Mouse (Mus musculus): ENCODE data around the gene N4bp2. TPM values are rescaled to one million over a fixed set of nuclear protein-coding genes. Genes with fewer than 3 reads are reported as not detected.

Gene N4bp2
- polyA plus RNA-seq, 2 experiments: 6.5 to 12.2 TPM

DNA sequence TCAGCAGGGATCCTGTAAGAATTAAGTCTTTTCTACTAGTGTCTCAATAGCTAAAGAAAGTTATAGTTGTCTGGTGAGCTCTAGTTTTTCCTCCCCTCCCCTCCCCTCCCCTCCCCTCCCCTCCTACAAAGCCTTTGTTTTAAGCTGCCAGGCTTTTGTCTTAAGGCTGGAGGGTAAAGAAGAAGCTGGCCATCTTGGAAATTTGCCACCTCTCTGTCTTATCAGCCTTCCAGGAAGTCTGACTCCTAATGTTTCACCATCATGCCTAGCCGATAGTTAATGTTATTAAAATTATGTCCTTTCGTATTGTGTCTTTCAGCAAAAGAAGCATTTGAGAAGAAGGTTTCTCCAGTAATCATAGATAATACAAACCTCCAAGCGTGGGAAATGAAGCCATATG, 30.9 kb downstream of the N4bp2 start:
- no peak for ATAC-seq (ENCODE audit: insufficient read depth)
- Histone ChIP-seq H3K4me2 (ENCODE audit: low read depth) (no peak overlapping the region), H3K4me3 (ENCODE audit: insufficient read depth in 1 of 2, low read depth in 2 of 2, low read length in 2 of 2) (no peak overlapping the region), H3K27me3 (ENCODE audit: control insufficient read depth, insufficient read depth, low read length) (no peaks in the 10 kb centered on the region), H3K9me3 (ENCODE audit: control insufficient read depth, low read length) (no peaks in the 10 kb centered on the region), H3K4me1 (replicated peaks; ENCODE audit: control insufficient read depth in 2 of 2, insufficient read depth in 2 of 2, low read length in 1 of 2) (peaks cover 11 to 14% of the 10 kb centered on the region in 2 experiments), H3K9ac (replicated peaks) (no peak overlapping the region), H3K27ac (no peak overlapping the region), H3K36me3 (replicated peaks; ENCODE audit: control insufficient read depth, insufficient read depth, low read depth) (peaks cover 26% of the 10 kb centered on the region)
- WGBS (ENCODE audit: insufficient replicate concordance): 71% methylated on average over 3 of the region's 3 CpGs
- DNase-seq (ENCODE audit: low read depth in 3 of 3, low spot score in 3 of 3): no peak
- TF ChIP-seq CTCF (IDR thresholded peaks at IDR 0.05; ENCODE audit: low read depth) (no peak), EP300 (IDR thresholded peaks at IDR 0.05; ENCODE audit: low read depth) (no peak)

DNA sequence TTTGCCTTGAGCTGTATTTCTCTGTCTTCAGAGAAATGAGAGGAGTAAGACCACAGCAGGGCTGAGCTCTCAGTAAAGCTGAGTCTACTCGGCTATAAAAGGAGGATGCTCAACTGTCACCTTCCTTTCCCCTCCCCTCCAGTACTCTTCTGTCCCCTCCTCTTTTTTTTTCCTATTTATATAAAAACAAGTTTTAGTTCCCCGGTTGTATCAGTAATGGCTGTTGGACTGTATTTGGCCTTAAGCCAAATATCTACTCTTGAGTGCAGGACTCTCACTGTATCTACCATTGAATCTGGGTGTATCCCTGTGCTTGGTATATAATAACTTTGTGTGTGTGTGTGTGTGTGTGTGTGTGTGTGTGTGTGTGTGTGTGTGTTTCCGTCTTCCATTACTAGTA, 31.4 kb downstream of the N4bp2 start:
- H3K36me3 ChIP-seq (replicated peaks; ENCODE audit: control insufficient read depth, insufficient read depth, low read depth): peaks cover 26% of the 10 kb centered on the region
- WGBS (ENCODE audit: insufficient replicate concordance): 52% methylated on average over 3 of the region's 3 CpGs
- H3K4me3 ChIP-seq (ENCODE audit: insufficient read depth in 1 of 2, low read depth in 2 of 2, low read length in 2 of 2): no peak overlapping the region
- DNase-seq (ENCODE audit: low read depth in 3 of 3, low spot score in 3 of 3): peak in 1 of 3 experiments; percentile 20
- H3K4me1 ChIP-seq (replicated peaks; ENCODE audit: control insufficient read depth in 2 of 2, insufficient read depth in 2 of 2, low read length in 1 of 2): peaks cover 11 to 14% of the 10 kb centered on the region in 2 experiments
- H3K27me3 ChIP-seq (ENCODE audit: control insufficient read depth, insufficient read depth, low read length): no peaks in the 10 kb centered on the region
- ATAC-seq (ENCODE audit: insufficient read depth): peak; percentile 48; the same call in 1 of the 2 replicates
- TF ChIP-seq CTCF (IDR thresholded peaks at IDR 0.05; ENCODE audit: low read depth): no peak
- no peak for TF ChIP-seq EP300 (IDR thresholded peaks at IDR 0.05; ENCODE audit: low read depth)
- H3K9ac ChIP-seq (replicated peaks): no peak overlapping the region
- no peaks in the 10 kb centered on the region for H3K9me3 ChIP-seq (ENCODE audit: control insufficient read depth, low read length)
- H3K27ac ChIP-seq: peak overlapping the region; percentile 47; the same call in 1 of the 2 replicates
- H3K4me2 ChIP-seq (ENCODE audit: low read depth): no peak overlapping the region

- Histone ChIP-seq H3K36me3 (replicated peaks; ENCODE audit: control insufficient read depth, insufficient read depth, low read depth) (peaks cover 20% of the 10 kb centered on the region), H3K4me1 (replicated peaks; ENCODE audit: control insufficient read depth in 2 of 2, insufficient read depth in 2 of 2, low read length in 1 of 2) (peaks cover 11 to 14% of the 10 kb centered on the region in 2 experiments), H3K27ac (peak overlapping the region; percentile 46), H3K27me3 (ENCODE audit: control insufficient read depth, insufficient read depth, low read length) (no peaks in the 10 kb centered on the region), H3K9ac (replicated peaks) (no peak overlapping the region; the same call in 1 of the 2 replicates), H3K9me3 (ENCODE audit: control insufficient read depth, low read length) (no peaks in the 10 kb centered on the region), H3K4me2 (ENCODE audit: low read depth) (peak overlapping the region; percentile 29), H3K4me3 (ENCODE audit: insufficient read depth in 1 of 2, low read depth in 2 of 2, low read length in 2 of 2) (no peak overlapping the region)
- WGBS (ENCODE audit: insufficient replicate concordance): 25% methylated on average over 9 of the region's 9 CpGs
- TF ChIP-seq EP300 (IDR thresholded peaks at IDR 0.05; ENCODE audit: low read depth) (peak; percentile 48; the same call in 1 of the 2 replicates), CTCF (IDR thresholded peaks at IDR 0.05; ENCODE audit: low read depth) (no peak)
- peak; percentile 54 to 66 (median 55) for DNase-seq (ENCODE audit: low read depth in 3 of 3, low spot score in 3 of 3)
- peak; percentile 88 for ATAC-seq (ENCODE audit: insufficient read depth)
Observed at GRCm38 (mm10) chr5:65795293-65795993, 32.1 kb downstream of the N4bp2 start.

- WGBS (ENCODE audit: insufficient replicate concordance): 45% methylated on average over 1 of the region's 1 CpGs
- ATAC-seq (ENCODE audit: insufficient read depth) (no peak), DNase-seq (ENCODE audit: low read depth in 3 of 3, low spot score in 3 of 3) (peak in 1 of 3 experiments; percentile 12)
- Histone ChIP-seq H3K4me1 (replicated peaks; ENCODE audit: control insufficient read depth in 2 of 2, insufficient read depth in 2 of 2, low read length in 1 of 2) (peaks cover 11 to 14% of the 10 kb centered on the region in 2 experiments), H3K9ac (replicated peaks) (no peak overlapping the region), H3K9me3 (ENCODE audit: control insufficient read depth, low read length) (no peaks in the 10 kb centered on the region), H3K4me3 (ENCODE audit: insufficient read depth in 1 of 2, low read depth in 2 of 2, low read length in 2 of 2) (no peak overlapping the region), H3K4me2 (ENCODE audit: low read depth) (peak overlapping the region; percentile 22; the same call in 1 of the 2 replicates), H3K36me3 (replicated peaks; ENCODE audit: control insufficient read depth, insufficient read depth, low read depth) (peaks cover 19% of the 10 kb centered on the region), H3K27ac (peak overlapping the region; percentile 41), H3K27me3 (ENCODE audit: control insufficient read depth, insufficient read depth, low read length) (no peaks in the 10 kb centered on the region)
- no peak for TF ChIP-seq CTCF (IDR thresholded peaks at IDR 0.05; ENCODE audit: low read depth)
- peak; percentile 18; the same call in 1 of the 2 replicates for TF ChIP-seq EP300 (IDR thresholded peaks at IDR 0.05; ENCODE audit: low read depth)
Observed at GRCm38 (mm10) chr5:65795994-65796298, 32.6 kb downstream of the N4bp2 start.

DNA sequence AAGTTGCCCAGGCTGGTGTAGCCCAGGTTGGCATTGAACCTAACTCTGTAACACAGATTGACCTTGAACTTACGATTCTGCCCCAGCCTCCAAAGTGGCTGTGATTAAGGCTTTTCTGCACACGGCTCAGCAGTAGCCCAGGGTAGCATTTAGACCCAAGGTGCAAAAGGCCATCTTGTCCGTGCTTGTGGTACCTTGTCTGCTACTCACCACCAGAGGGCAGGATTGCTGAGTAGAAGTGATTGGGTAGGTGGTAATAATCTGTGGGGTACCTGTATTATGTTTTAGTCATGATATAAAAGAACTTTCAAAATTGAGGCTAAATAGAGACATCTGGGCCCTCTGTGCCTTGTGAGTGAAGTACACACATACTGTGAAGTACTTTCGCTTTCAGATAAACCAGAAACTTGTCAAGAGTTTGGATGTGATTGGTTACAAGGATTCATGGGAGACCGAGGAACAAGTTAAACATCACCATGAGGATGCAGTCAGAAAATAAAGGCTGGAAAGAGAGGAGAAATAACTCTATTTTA, 60.3 kb downstream of the N4bp2 start:
- H3K27ac ChIP-seq: no peak overlapping the region
- H3K36me3 ChIP-seq (replicated peaks; ENCODE audit: control insufficient read depth, insufficient read depth, low read depth): peaks cover 21% of the 10 kb centered on the region
- DNase-seq (ENCODE audit: low read depth in 3 of 3, low spot score in 3 of 3) (peak; percentile 7 to 9 (median 9)), ATAC-seq (ENCODE audit: insufficient read depth) (no peak)
- no peak for TF ChIP-seq EP300 (IDR thresholded peaks at IDR 0.05; ENCODE audit: low read depth)
- peak; percentile 71 for TF ChIP-seq CTCF (IDR thresholded peaks at IDR 0.05; ENCODE audit: low read depth)
- no peak overlapping the region for H3K9ac ChIP-seq (replicated peaks)
- no peak overlapping the region for H3K4me3 ChIP-seq (ENCODE audit: insufficient read depth in 1 of 2, low read depth in 2 of 2, low read length in 2 of 2)
- 69% methylated on average over 5 of the region's 5 CpGs for WGBS (ENCODE audit: insufficient replicate concordance)
- H3K4me2 ChIP-seq (ENCODE audit: low read depth): no peak overlapping the region
- H3K4me1 ChIP-seq (replicated peaks; ENCODE audit: control insufficient read depth in 2 of 2, insufficient read depth in 2 of 2, low read length in 1 of 2): no peaks in the 10 kb centered on the region
- H3K27me3 ChIP-seq (ENCODE audit: control insufficient read depth, insufficient read depth, low read length): no peaks in the 10 kb centered on the region
- no peaks in the 10 kb centered on the region for H3K9me3 ChIP-seq (ENCODE audit: control insufficient read depth, low read length)
